Mouse (Mus musculus): ENCODE data around the gene Rtl8c. TPM values are rescaled to one million over a fixed set of nuclear protein-coding genes. Genes with fewer than 3 reads are reported as not detected.
A peak's percentile ranks its signal among the peaks of the same experiment; 100 is the strongest.
"Not testable (repeated sequence)": the region's sequence is repeated elsewhere in the genome, so short reads cannot be mapped to it uniquely, and the experiment has no call there.

Rtl8c gene
- polyA plus RNA-seq (2012; rRNA removed) = 27.6 and 29.7 TPM in 2 replicates

- DNase-seq (ENCODE audit: low read depth) = no peak
Measured at GRCm38 (mm10) chrX:53607242-53608121, at the start of gene Rtl8c. Gene Rtl8c (plus strand): TSS chrX:53608032.

- no peak for DNase-seq (ENCODE audit: low read depth)
Measured at GRCm38 (mm10) chrX:53579311-53579710, 28.5 kb upstream of the Rtl8c start.

GRCm38 (mm10) chrX:53581407-53581806 lies 26.4 kb upstream of the Rtl8c start:
- DNase-seq (ENCODE audit: low read depth) = not testable (repeated sequence)

- not testable (repeated sequence) for DNase-seq (ENCODE audit: low read depth)
Measured at GRCm38 (mm10) chrX:53583404-53583803, 24.4 kb upstream of the Rtl8c start.

- DNase-seq (ENCODE audit: low read depth) = not testable (repeated sequence)
Measured at GRCm38 (mm10) chrX:53599993-53600392, 7.8 kb upstream of the Rtl8c start.

GRCm38 (mm10) chrX:53606176-53606575 lies 1.7 kb upstream of the Rtl8c start:
- DNase-seq (ENCODE audit: low read depth) = not testable (repeated sequence)

GRCm38 (mm10) chrX:53608122-53608813 lies 436 bp downstream of the Rtl8c start:
- no peak for DNase-seq (ENCODE audit: low read depth)

GRCm38 (mm10) chrX:53608879-53609278 lies 1.0 kb downstream of the Rtl8c start, which contains the start of gene Gm14597:
Gene Gm14597 (minus strand): TSS chrX:53608979.
- not testable (repeated sequence) for DNase-seq (ENCODE audit: low read depth)

GRCm38 (mm10) chrX:53610571-53610970 lies 2.7 kb downstream of the Rtl8c start:
- DNase-seq (ENCODE audit: low read depth) = no peak

GRCm38 (mm10) chrX:53611395-53611794 lies 3.6 kb downstream of the Rtl8c start:
- DNase-seq (ENCODE audit: low read depth) = not testable (repeated sequence)

GRCm38 (mm10) chrX:53638107-53638506 lies 30.3 kb downstream of the Rtl8c start:
- not testable (repeated sequence) for DNase-seq (ENCODE audit: low read depth)

- DNase-seq (ENCODE audit: low read depth) = not testable (repeated sequence)
Measured at GRCm38 (mm10) chrX:53642604-53642979, 34.8 kb downstream of the Rtl8c start.

GRCm38 (mm10) chrX:53642980-53643961 lies 35.4 kb downstream of the Rtl8c start, which contains the start of gene Rtl8a:
Gene Rtl8a (minus strand): TSS chrX:53643682.
- DNase-seq (ENCODE audit: low read depth) = peak; percentile 28

GRCm38 (mm10) chrX:53645885-53646284 lies 38.1 kb downstream of the Rtl8c start:
- no peak for DNase-seq (ENCODE audit: low read depth)

GRCm38 (mm10) chrX:53652917-53653316 lies 45.1 kb downstream of the Rtl8c start:
- not testable (repeated sequence) for DNase-seq (ENCODE audit: low read depth)

Other genes with a start within 250 kb of the Rtl8c start
- 13.0 and 21.1 TPM in 2 replicates for gene Mospd1, start 237.5 kb upstream of the Rtl8c start, polyA plus RNA-seq (2012; rRNA removed)
- gene Etd, start 173.1 kb upstream of the Rtl8c start, polyA plus RNA-seq (2012; rRNA removed) = not detected in 2 replicates
- not detected in 2 replicates for gene Gm14597, start 947 bp downstream of the Rtl8c start, polyA plus RNA-seq (2012; rRNA removed)
- gene Rtl8a, start 35.6 kb downstream of the Rtl8c start, polyA plus RNA-seq (2012; rRNA removed) = 107 and 154 TPM in 2 replicates
- gene Rtl8b, start 62.4 kb downstream of the Rtl8c start, polyA plus RNA-seq (2012; rRNA removed) = 125 and 206 TPM in 2 replicates
- gene 4930502E18Rik, start 116.8 kb downstream of the Rtl8c start, polyA plus RNA-seq (2012; rRNA removed) = not detected in 2 replicates
- gene 1700013H16Rik, start 149.8 kb downstream of the Rtl8c start, polyA plus RNA-seq (2012; rRNA removed) = not detected in 2 replicates
- 0.06 TPM in 1 of 2 replicates, not detected in the other for gene Zfp36l3, start 168.4 kb downstream of the Rtl8c start, polyA plus RNA-seq (2012; rRNA removed)
- gene Xlr, start 189.7 kb downstream of the Rtl8c start, polyA plus RNA-seq (2012; rRNA removed) = 0.16 TPM in 1 of 2 replicates, not detected in the other